Mouse (Mus musculus): ENCODE data around the gene Pde5a. TPM values are rescaled to one million over a fixed set of nuclear protein-coding genes. Genes with fewer than 3 reads are reported as not detected.
A peak's percentile ranks its signal among the peaks of the same experiment; 100 is the strongest.

Pde5a gene
- polyA plus RNA-seq, 1 experiment from 2014 or later = 60.0 TPM

DNA sequence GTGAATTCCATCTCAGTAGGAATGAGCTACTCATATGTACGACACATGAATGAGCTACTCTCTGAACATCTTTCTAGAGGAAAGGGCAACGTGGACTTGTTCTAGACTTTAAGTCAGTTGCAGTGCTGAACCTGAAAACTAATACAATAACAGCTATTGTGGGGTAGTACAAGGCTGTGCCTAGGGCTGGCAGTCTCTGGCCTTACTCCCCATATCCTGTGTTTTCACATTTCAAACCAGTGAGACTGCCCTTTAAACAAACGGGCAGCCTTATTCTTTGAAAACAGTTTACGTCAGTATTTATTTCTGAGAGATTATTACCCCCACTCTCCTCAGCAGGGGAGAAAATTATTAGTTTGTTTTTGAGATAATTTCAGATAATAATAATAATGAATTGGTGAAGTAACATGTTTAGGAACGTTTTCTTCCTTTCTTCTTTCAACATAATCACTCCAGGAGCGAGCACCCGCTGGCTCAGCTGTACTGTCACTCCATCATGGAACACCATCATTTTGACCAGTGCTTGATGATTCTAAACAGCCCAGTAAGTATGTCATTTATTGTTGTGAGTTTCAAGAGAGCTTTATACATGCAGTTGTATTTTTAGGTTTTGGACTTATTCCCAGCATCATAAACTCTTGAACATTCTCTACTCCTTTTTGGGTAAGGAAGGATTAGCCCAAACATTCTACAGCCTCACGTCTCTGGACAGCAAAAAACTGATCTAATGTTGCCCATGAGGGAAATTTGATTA is 106.5 kb downstream of the Pde5a start:
- WGBS = 66% methylated on average over 8 of the region's 8 CpGs
- peak overlapping the region; percentile 66; the same call in 1 of the 2 replicates for H3K27ac ChIP-seq (ENCODE audit: low read length)

DNA sequence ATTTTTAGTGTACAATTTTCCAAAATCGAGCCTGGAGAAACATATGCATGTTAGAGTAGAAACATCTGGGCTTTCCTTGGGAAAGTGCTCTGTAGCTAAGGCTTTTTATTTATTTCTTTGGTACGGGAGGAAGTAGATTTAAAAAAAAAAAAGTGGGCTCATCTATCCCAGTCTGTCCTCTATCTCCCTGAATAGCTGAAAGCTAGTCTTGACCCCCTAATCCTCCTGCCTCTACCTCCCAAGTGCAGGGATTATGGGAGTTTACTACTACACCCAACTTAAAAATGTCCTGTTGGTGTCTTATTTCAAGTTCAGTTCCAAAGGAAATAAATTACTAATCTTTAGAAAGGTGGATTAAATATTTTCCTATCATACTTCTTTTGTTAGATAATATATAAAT is 108.9 kb downstream of the Pde5a start:
- Histone ChIP-seq H3K4me3 (ENCODE audit: low read depth, low read length) (no peak overlapping the region), H3K9me3 (ENCODE audit: control insufficient read depth, low read depth, low read length) (no peaks in the 10 kb centered on the region), H3K9ac (replicated peaks; ENCODE audit: low read depth, low read length) (no peak overlapping the region), H3K36me3 (ENCODE audit: control insufficient read depth, insufficient read depth, low read length) (peaks cover 20% of the 10 kb centered on the region; the same call in 1 of the 2 replicates), H3K4me1 (ENCODE audit: control insufficient read depth, insufficient read depth, low read length) (peaks cover 9% of the 10 kb centered on the region; the same call in 1 of the 2 replicates), H3K4me2 (replicated peaks; ENCODE audit: low read depth, low read length) (no peak overlapping the region), H3K27me3 (ENCODE audit: control insufficient read depth, insufficient read depth, low read length) (no peaks in the 10 kb centered on the region), H3K27ac (ENCODE audit: low read length) (peak overlapping the region; percentile 89)
- ATAC-seq (ENCODE audit: insufficient number of reproducible peaks, insufficient read depth, low FRiP score, low read depth) = peak; percentile 87
- WGBS = 34% methylated on average over 2 of the region's 2 CpGs

More for the DNA sequence above, 106.5 kb downstream of the Pde5a start:
- Histone ChIP-seq H3K9ac (replicated peaks; ENCODE audit: low read depth, low read length) (no peak overlapping the region), H3K4me1 (ENCODE audit: control insufficient read depth, insufficient read depth, low read length) (peaks cover 9% of the 10 kb centered on the region; the same call in 1 of the 2 replicates), H3K27me3 (ENCODE audit: control insufficient read depth, insufficient read depth, low read length) (no peaks in the 10 kb centered on the region), H3K9me3 (ENCODE audit: control insufficient read depth, low read depth, low read length) (no peaks in the 10 kb centered on the region), H3K4me3 (ENCODE audit: low read depth, low read length) (no peak overlapping the region), H3K36me3 (ENCODE audit: control insufficient read depth, insufficient read depth, low read length) (peaks cover 7% of the 10 kb centered on the region; the same call in 1 of the 2 replicates), H3K4me2 (replicated peaks; ENCODE audit: low read depth, low read length) (no peak overlapping the region)
- no peak for ATAC-seq (ENCODE audit: insufficient number of reproducible peaks, insufficient read depth, low FRiP score, low read depth)

DNA sequence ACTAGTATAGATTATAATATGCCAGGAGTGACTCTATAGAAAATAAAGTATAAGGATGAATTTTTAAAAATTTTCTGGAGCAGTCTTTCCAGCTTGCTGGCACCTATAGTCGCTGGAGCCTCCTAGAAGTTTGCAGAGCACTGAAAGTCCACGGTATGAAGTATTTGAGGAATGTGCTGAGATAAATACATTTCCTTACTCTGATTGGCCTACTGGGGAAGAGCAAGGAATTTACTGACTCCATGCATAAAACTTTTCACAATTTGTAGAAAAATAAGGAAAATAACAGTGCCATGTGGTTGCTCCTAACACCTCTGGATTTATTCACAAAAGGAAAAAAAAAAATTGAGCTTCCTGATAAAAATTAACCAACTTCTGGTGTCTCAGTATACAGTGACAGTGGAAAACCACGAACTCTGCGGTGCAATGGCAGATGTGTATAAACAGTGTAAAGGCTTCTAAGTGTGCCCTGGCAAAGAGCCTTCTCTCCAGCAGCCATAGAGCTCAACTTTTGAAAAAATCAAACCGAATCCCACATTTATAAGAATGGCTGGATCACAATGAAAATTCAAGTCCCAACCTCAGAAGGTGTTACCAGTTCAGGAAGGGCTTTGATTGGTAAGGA is 119.8 kb downstream of the Pde5a start:
- no peaks in the 10 kb centered on the region for H3K27me3 ChIP-seq (ENCODE audit: control insufficient read depth, insufficient read depth, low read length)
- H3K4me2 ChIP-seq (replicated peaks; ENCODE audit: low read depth, low read length) = no peak overlapping the region
- H3K9ac ChIP-seq (replicated peaks; ENCODE audit: low read depth, low read length) = no peak overlapping the region
- H3K4me1 ChIP-seq (ENCODE audit: control insufficient read depth, insufficient read depth, low read length) = no peaks in the 10 kb centered on the region
- no peaks in the 10 kb centered on the region for H3K9me3 ChIP-seq (ENCODE audit: control insufficient read depth, low read depth, low read length)
- H3K36me3 ChIP-seq (ENCODE audit: control insufficient read depth, insufficient read depth, low read length) = peaks cover 7% of the 10 kb centered on the region; the same call in 1 of the 2 replicates
- ATAC-seq (ENCODE audit: insufficient number of reproducible peaks, insufficient read depth, low FRiP score, low read depth) = no peak
- H3K27ac ChIP-seq (ENCODE audit: low read length) = no peak overlapping the region
- WGBS = 35% methylated on average over 5 of the region's 5 CpGs
- no peak overlapping the region for H3K4me3 ChIP-seq (ENCODE audit: low read depth, low read length)

DNA sequence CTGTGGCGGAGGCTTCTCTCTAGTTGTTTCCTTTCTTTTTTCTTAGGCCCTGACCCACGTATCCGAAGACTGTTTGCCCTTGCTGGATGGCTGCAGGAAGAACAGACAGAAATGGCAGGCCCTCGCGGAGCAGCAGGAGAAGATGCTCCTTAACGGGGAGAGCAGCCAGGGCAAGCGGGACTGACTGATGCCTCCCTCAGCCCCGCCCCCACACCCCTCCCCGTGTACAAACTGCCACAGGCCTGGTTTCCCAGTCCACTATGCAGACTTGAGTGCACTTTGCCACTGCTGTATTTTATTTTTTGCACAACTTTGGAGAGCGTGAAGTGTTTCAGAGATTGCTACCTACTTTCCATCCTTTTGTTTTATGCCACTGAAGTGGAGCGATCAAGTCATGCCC is 126.4 kb downstream of the Pde5a start:
- WGBS = 54% methylated on average over 11 of the region's 11 CpGs

DNA sequence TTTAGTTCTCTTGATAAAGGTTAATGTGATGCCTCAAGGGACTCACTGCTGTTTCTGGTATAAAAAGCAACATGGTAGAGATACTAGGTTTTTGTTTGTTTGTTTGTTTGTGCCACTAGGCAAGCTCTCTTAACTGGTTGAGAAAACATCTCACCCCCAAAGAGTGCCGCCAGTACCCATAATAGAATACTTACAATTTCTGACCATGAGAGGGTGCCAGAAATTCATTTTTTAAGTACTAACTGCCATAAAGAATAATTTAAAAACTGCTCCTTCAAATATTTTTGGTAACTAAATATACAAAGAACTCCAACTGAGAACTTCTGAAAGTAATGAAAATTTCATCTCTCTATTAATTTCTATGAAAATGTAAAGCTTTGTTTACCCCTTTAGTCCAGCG is 131.1 kb downstream of the Pde5a start:
- no peak overlapping the region for H3K9ac ChIP-seq (replicated peaks; ENCODE audit: low read depth, low read length)
- 71% methylated on average over 2 of the region's 2 CpGs for WGBS
- no peaks in the 10 kb centered on the region for H3K9me3 ChIP-seq (ENCODE audit: control insufficient read depth, low read depth, low read length)
- no peak for ATAC-seq (ENCODE audit: insufficient number of reproducible peaks, insufficient read depth, low FRiP score, low read depth)
- H3K4me2 ChIP-seq (replicated peaks; ENCODE audit: low read depth, low read length) = no peak overlapping the region
- H3K27ac ChIP-seq (ENCODE audit: low read length) = peak overlapping the region; percentile 52; the same call in 1 of the 2 replicates
- peaks cover 14% of the 10 kb centered on the region for H3K36me3 ChIP-seq (ENCODE audit: control insufficient read depth, insufficient read depth, low read length)
- no peaks in the 10 kb centered on the region for H3K4me1 ChIP-seq (ENCODE audit: control insufficient read depth, insufficient read depth, low read length)
- H3K4me3 ChIP-seq (ENCODE audit: low read depth, low read length) = no peak overlapping the region
- H3K27me3 ChIP-seq (ENCODE audit: control insufficient read depth, insufficient read depth, low read length) = no peaks in the 10 kb centered on the region

More for the DNA sequence above, 126.4 kb downstream of the Pde5a start:
- no peak overlapping the region for H3K9ac ChIP-seq (replicated peaks; ENCODE audit: low read depth, low read length)
- ATAC-seq (ENCODE audit: insufficient number of reproducible peaks, insufficient read depth, low FRiP score, low read depth) = no peak
- no peak overlapping the region for H3K27ac ChIP-seq (ENCODE audit: low read length)
- no peak overlapping the region for H3K4me3 ChIP-seq (ENCODE audit: low read depth, low read length)
- no peaks in the 10 kb centered on the region for H3K4me1 ChIP-seq (ENCODE audit: control insufficient read depth, insufficient read depth, low read length)
- H3K9me3 ChIP-seq (ENCODE audit: control insufficient read depth, low read depth, low read length) = no peaks in the 10 kb centered on the region
- H3K27me3 ChIP-seq (ENCODE audit: control insufficient read depth, insufficient read depth, low read length) = no peaks in the 10 kb centered on the region
- H3K36me3 ChIP-seq (ENCODE audit: control insufficient read depth, insufficient read depth, low read length) = peaks cover 24% of the 10 kb centered on the region
- H3K4me2 ChIP-seq (replicated peaks; ENCODE audit: low read depth, low read length) = no peak overlapping the region

DNA sequence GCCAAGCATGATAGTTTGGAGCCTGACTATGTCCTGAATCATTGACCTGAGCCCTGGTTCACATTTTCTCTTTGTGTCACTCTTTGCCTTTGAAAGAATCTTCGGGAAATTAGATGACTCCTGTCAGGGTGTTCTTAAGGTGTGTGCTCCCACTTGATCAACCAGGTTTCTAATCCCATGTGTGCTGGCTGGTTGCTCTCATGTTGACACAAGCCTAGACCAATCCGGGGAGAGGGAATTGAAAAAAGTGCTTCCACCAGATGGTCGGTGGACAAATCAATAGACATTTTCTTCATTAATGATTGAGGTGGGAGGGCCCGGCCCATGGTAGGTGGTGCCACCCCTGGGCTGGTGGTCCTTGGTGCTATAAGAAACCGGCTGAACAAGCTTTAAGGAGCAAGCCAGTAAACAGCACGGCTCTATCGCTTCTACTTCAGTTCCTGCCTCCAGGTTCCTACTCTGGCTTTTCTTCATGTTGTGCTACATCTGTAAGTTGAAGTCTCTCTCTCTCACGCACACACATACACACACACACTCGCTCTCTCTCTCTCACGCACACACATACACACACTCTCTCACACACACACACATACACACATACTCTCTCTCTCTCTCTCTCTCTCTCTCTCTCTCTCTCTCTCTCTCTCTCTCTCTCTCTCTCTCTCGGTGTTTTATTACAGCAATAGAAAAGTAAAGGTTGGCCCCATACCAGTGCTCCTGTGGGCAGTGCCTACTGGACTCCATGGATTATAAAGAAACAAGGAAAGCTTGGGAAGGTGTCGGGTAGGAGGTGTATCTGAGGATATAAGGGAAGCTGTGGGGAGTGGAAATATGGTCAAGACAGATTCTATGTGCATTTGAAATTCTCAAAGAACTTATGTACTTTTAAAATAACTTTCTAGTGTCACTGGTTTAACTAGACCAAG is 132.1 kb downstream of the Pde5a start:
- no peak overlapping the region for H3K9ac ChIP-seq (replicated peaks; ENCODE audit: low read depth, low read length)
- H3K27ac ChIP-seq (ENCODE audit: low read length) = no peak overlapping the region; the same call in 1 of the 2 replicates
- peak; percentile 74; the same call in 1 of the 2 replicates for ATAC-seq (ENCODE audit: insufficient number of reproducible peaks, insufficient read depth, low FRiP score, low read depth)
- H3K4me3 ChIP-seq (ENCODE audit: low read depth, low read length) = no peak overlapping the region
- H3K36me3 ChIP-seq (ENCODE audit: control insufficient read depth, insufficient read depth, low read length) = peaks cover 4% of the 10 kb centered on the region; the same call in 1 of the 2 replicates
- H3K4me1 ChIP-seq (ENCODE audit: control insufficient read depth, insufficient read depth, low read length) = no peaks in the 10 kb centered on the region
- H3K27me3 ChIP-seq (ENCODE audit: control insufficient read depth, insufficient read depth, low read length) = no peaks in the 10 kb centered on the region
- no peaks in the 10 kb centered on the region for H3K9me3 ChIP-seq (ENCODE audit: control insufficient read depth, low read depth, low read length)
- 73% methylated on average over 12 of the region's 12 CpGs for WGBS
- no peak overlapping the region for H3K4me2 ChIP-seq (replicated peaks; ENCODE audit: low read depth, low read length)

DNA sequence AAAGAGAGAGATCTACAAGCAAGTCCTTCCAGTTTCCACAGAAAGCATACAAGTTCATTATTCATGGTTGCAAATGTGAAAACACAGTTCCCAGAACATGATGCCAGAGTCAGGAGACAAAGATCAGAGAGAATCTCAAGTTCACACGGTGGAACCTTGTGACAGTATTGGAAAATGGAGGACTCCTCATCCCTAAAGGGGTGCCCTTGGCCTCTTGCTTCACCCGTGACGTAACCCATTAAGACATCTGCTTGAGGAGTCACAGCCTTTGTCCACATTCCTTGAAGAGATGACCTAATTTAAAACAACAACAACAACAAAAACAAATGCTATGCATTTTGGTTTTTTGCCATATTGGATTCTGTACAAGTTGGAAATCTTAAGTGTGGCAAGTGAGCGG is 136.3 kb downstream of the Pde5a start:
- 84% methylated on average over 4 of the region's 4 CpGs for WGBS
- H3K36me3 ChIP-seq (ENCODE audit: control insufficient read depth, insufficient read depth, low read length) = no peaks in the 10 kb centered on the region
- no peak overlapping the region for H3K4me2 ChIP-seq (replicated peaks; ENCODE audit: low read depth, low read length)
- no peaks in the 10 kb centered on the region for H3K9me3 ChIP-seq (ENCODE audit: control insufficient read depth, low read depth, low read length)
- H3K27me3 ChIP-seq (ENCODE audit: control insufficient read depth, insufficient read depth, low read length) = no peaks in the 10 kb centered on the region
- ATAC-seq (ENCODE audit: insufficient number of reproducible peaks, insufficient read depth, low FRiP score, low read depth) = no peak
- H3K27ac ChIP-seq (ENCODE audit: low read length) = no peak overlapping the region
- H3K9ac ChIP-seq (replicated peaks; ENCODE audit: low read depth, low read length) = no peak overlapping the region
- H3K4me1 ChIP-seq (ENCODE audit: control insufficient read depth, insufficient read depth, low read length) = no peaks in the 10 kb centered on the region
- H3K4me3 ChIP-seq (ENCODE audit: low read depth, low read length) = no peak overlapping the region

DNA sequence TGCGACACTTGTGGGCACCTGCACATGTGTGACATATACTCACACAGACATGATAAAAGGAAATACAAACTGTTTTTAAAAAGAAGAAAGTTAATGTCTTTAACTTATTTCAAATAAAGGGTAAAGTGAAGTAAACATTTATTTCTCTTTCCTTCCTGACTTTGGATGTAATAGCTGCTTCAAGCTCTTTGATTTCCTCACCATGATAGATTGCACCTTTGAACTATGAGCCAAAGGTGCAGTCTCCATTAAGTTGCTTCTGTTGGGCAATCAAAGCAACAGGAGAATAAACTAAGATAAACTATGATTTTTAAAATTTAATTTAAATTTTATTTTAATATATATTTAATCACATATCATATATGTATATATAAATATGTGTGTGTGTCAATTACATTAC is 139.5 kb downstream of the Pde5a start:
- no peaks in the 10 kb centered on the region for H3K4me1 ChIP-seq (ENCODE audit: control insufficient read depth, insufficient read depth, low read length)
- 92% methylated on average over 1 of the region's 1 CpGs for WGBS
- no peaks in the 10 kb centered on the region for H3K27me3 ChIP-seq (ENCODE audit: control insufficient read depth, insufficient read depth, low read length)
- H3K36me3 ChIP-seq (ENCODE audit: control insufficient read depth, insufficient read depth, low read length) = no peaks in the 10 kb centered on the region
- no peaks in the 10 kb centered on the region for H3K9me3 ChIP-seq (ENCODE audit: control insufficient read depth, low read depth, low read length)
- no peak for ATAC-seq (ENCODE audit: insufficient number of reproducible peaks, insufficient read depth, low FRiP score, low read depth)
- no peak overlapping the region for H3K27ac ChIP-seq (ENCODE audit: low read length)
- H3K4me3 ChIP-seq (ENCODE audit: low read depth, low read length) = no peak overlapping the region
- no peak overlapping the region for H3K9ac ChIP-seq (replicated peaks; ENCODE audit: low read depth, low read length)
- no peak overlapping the region for H3K4me2 ChIP-seq (replicated peaks; ENCODE audit: low read depth, low read length)
